Mouse (Mus musculus) gastrocnemius, adult 18-20 months (tissue): ENCODE measurements around the gene Tubgcp6. TPM values are rescaled to one million over a fixed set of nuclear protein-coding genes. Genes with fewer than 3 reads are reported as not detected.

Source experiments
- DNase-seq: peaks from one replicate; pipeline ENCODE4 v3.0.0; 2021; ENCODE audit warnings: low spot score
- long read RNA-seq, 2 experiments: library from polyadenylated mRNA; stranded (forward); transcript quantifications; one replicate each; pipeline ENCODE4 v2.0.0; 2021
- total RNA-seq, 2 experiments: library from RNA; stranded (reverse); gene quantifications; 2 replicates each; pipeline ENCODE4 v1.2.3; 2021

Tubgcp6 gene
- total RNA-seq = 1 to 10 TPM; 6.9 to 8.4 TPM
- long read RNA-seq, experiment 1, full-length matches to known transcripts = 6 of 9 reads
- long read RNA-seq, experiment 1, partial matches to known transcripts = 0 of 9 reads
- long read RNA-seq, experiment 1, other reads (novel, unspliced or antisense) = 3 of 9 reads
- long read RNA-seq, experiment 2, full-length matches to known transcripts = 5 of 9 reads
- long read RNA-seq, experiment 2, partial matches to known transcripts = 1 of 9 reads
- long read RNA-seq, experiment 2, other reads (novel, unspliced or antisense) = 3 of 9 reads

DNA sequence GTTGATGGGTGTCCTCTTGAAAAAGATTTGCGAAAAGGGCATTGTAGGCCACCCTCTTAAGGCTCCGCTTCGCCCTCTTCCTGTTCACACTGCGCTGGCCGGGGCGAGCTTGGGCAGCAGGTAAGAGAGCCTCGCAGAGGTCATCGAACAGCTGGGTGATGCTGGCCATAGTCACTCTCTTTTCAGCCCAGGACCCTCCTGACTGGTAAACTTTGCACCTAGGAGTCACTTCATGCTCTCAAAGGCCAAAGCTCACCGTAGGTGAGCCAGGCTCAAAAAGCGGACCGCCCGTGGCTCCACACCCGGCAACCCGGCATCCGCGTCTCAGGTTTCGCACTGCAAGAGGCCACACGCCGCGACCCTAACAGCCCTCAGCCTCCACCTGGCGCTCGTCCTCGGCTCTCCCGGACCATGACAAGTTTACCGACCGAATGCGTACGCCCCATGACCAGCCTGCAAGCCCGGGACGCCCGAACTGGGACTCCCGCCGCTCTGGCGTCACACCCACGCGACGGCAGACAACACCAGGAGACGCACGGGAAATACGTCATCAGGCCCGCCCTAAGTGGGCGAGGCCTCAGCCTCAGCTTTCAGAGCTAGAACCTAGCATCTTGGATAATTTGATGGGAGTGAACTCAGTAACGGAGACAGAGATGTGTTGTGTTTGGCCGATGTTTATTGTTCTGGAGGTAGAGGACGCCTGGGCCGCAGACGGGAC is at the start of gene Tubgcp6:
Gene Tubgcp6, minus strand, starts transcription at position 464 of the 718 bp plus-strand sequence.
- DNase-seq = peak; percentile 95

DNA sequence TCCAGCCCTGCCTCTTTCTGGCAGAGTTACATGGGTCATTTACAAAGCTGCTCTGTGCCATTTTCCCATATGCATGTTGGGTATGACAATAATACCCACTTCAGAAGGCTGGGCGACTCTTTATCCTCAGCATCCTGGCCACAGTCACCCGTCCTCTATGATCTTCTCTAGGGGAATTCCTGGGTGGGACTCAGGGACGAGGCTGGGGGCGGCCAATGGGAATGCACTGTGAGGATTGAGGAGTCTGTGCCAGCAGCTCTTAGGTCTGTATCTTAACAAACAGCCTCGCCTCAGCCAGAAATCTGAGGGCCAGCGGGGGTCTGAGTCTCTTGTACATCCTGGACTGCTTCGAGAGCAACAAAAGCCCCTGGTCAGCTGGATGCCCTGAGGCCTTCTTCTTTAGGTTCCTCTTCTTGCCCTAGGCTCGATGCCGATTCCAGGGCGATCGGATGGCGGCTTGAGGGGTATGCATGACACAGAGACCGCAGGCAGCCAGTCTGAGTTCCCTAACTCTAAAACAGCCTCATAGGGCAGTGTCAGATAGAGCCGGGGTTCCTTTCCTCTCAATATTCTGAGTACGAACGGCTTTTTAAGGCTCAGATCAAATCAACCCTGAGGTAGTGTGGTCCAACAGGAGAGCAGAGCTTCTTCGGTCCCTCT is 49.5 kb upstream of the Tubgcp6 start:
- no peak for DNase-seq

DNA sequence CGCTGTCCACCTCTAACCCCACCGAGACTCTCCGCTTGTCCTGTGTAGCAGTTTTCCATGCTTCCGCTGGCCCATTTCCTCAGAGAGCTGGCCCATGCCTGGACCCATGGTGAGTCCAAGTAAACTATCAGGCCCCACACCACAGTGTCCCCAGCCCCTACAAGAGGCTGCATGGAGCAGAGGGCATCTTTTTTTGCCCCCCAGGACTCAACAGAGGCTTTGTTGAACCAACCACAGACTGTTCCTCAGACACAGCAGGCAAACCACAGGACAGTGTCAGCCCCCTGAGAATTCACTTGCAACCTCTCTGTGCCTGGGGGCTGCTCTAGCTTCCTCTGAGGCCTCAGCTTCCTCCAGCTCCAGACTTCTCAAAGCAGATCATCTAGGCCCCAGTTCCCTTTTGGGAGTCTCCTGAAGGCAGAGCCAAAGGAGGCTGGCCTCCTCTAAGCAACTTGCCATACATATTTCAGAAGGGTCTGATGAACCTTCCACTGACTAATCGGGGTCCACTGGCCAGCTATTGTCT is 48.7 kb upstream of the Tubgcp6 start:
- DNase-seq = no peak

DNA sequence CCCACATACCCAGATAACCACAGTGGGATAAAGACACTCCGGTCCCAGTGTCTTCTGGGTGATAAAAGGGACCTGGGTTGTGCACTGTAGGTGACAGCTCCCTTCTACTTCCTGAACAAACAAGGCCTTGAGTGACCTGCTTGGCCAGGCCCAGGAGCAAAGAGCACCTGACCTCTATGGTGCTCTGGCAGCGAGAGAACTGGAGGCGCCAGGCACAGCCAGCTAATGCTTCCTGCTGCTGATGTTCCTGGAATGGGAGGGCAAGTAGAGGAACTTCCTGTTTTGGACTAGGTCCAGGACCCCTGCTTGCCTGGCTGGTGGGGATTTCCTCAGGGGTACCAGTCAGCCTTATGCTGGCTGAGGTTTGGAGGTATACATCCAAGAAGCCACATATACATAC is 47.2 kb upstream of the Tubgcp6 start:
- DNase-seq = no peak

DNA sequence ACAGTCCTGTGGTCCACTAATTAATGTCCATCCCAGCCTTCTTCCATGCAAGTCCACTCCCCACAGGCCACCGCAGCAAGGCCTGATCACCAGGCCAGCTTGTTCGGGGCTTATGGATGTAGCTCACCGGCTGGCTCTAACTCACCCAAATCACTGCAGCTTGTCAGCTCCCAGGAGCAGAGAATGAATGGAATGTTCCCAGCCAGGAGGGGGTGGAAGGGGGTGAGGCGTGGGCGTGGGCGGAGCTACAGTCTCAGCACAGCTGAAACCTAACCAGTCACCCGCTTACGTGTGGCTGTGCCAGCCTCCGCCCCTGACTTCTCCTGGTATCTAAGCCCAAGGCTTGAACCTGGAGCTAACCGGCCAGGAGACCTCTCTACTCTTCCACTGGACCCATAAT is 46.5 kb upstream of the Tubgcp6 start:
- DNase-seq = peak; percentile 81

DNA sequence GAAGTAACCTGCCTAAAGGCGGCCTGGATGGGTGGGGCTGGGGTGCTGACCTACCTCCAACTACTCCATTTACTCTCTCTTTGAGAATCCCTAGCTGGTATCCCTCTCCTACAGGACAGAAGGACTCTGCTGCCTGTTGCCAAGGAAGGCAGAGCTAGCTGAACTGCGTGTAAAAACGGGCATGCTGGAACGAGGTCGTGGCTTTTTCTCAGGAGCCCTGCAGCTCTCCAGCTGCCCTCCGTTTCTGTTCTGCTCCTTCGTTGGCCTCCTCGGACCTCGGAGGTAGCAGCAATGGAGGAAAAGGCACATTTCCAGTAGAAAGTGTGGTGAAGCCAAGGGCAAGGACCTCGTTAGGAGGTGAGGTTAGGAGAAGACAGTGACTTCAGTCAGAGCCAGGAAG is 46.0 kb upstream of the Tubgcp6 start:
- no peak for DNase-seq

DNA sequence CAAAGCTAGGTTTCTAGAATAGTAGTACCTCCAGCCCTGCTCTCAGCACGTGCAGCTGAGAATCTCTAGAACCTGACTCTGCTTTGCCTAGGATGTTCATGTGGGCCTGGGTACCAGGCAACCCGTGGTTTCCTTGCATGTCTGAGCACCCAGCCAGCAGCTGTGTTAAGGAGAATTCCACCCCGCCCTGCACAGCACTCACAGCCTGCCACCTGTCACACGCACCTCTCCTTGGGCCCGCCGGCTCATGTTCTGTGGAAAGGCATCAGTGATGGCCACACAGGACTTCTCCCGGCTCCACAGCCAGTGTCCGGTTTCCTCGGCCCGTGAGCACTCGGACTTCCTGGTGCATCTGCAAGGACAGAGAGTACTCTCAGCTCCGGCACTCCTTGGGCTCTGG is 42.6 kb upstream of the Tubgcp6 start:
- no peak for DNase-seq

DNA sequence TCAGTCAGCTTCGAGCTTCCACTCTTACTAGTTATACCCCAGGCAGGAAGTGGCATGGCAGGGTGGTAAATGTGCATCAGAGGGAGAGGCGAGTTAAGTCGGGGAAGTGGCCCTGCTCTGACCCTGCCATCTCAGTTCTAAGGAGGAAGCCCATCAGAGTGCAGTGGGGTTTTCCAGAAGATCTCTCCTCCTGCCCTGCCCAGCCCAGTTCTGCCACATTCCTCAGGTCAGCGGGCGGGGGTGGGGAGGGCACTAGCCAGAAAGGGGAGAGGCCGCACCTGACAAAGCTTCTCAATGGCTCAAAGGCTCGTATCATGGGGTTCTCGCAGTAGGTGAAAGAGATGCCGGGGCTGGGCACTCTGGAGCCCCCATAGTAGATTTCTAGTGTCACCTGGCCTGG is 38.5 kb upstream of the Tubgcp6 start:
- DNase-seq = no peak

DNA sequence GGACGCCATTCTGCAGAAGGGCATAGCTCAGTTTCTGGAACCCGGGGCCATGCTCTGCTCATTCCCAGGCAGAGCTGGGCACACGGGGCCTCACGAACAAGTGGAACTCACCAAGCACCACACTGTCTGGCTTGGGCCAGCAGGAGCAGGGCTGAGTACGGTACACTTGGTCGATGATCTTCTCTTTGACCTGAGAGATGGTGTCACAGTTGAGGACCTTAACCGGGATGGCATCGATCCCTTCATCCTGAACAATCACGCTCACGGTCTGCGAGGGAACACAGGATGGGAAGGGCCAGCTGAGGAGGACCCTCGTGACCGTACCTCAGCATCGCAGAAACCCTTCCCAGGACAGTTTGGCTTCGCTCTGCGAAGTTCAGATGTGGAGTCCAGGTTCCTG is 35.6 kb upstream of the Tubgcp6 start:
- DNase-seq = no peak

DNA sequence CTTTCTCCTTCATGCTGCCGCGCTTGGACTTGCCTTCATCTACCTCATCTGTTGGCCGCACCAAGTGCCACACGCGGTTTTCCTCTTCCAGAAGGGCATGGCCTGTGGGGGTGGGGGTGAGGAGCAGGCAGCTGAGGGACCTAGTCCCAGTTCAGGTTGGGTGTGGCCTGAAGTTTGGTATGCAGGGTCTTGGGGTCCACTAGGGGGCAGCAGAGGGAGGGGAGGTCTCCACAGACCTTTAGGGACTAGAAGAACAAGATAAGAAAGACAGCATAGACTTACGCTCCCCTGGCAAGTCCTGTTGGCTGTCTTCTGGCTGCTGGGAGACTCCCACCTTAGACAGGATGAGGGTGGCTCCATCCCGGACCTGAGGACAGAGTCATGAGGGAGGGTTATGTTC is 35.0 kb upstream of the Tubgcp6 start:
- peak; percentile 81 for DNase-seq

DNA sequence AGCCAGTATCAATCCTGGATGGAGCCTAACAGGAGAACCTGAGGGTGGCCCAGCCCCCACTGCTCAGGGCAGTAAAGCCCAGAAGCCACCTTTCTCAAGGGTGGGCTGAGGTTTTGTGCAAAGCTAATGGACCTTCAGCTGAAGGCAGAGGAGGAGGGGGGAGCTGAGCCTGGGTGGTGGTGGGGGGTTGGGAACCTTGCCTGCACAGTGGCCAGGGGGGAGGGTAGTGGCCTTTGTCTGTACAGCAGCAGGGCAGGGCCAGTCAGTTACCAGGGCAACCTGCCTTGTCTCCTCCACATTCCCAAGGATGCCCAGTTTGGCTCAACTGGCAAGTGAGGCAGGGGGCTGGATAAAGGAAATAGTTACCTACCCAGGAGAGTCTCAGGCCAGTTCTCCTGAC is 29.4 kb upstream of the Tubgcp6 start:
- no peak for DNase-seq

DNA sequence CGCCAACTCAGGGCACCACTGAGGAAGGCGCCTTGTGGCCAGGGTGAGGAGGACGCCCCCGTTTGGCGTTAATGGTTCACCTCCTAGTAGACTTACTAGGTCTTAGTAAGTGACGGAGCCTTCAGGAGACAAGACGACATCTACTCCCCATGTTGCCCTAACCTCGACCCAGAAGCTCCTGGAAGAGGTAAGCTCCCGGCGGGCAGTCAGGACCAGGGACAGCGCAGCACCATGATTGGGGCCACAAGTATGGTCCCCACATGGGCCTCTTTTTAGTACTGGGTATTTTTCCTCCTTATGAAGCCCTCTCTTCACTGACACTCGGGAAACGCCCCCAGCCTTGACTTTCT is 27.1 kb upstream of the Tubgcp6 start:
- DNase-seq = no peak

DNA sequence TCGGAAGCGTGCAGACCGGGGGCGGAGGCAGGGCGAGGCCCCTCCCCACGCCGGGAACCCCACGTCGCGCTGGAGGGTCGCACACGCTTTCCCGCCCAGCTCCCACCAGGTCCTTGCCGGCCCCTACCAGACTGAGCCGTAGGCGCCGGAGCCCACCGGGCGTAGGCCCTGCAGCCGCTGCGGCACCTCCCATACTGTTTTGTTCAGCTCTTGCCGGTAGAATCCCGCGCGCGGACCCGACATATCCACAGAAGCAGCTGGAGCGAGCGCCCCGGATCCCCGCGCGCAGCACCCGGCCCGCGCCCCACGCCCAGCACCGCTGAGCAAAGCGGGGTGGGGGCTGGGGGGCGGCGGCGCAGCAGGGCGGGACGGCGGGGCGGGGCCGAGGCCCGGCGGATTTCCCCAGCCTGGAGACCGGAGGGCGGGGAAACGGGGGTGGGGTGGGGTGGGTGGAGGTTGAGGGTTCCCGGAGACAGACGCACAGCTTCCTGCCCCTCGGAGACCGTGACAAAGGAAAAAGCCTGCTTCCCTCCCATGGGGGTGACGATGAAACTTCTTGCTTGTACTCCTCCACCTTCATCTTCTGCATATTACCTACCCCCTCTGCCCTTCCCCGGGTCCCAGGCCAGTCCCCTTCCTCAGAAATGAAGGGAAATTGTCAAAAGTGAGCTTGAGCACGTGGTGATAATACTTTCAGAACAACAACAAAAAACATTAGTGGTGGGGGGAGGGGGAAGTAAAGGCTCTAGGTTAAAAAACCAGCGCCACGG is 26.5 kb upstream of the Tubgcp6 start, which contains the start of gene Mapk11:
Gene Mapk11, minus strand, starts transcription at position 358 of the 770 bp plus-strand sequence.
- no peak for DNase-seq

DNA sequence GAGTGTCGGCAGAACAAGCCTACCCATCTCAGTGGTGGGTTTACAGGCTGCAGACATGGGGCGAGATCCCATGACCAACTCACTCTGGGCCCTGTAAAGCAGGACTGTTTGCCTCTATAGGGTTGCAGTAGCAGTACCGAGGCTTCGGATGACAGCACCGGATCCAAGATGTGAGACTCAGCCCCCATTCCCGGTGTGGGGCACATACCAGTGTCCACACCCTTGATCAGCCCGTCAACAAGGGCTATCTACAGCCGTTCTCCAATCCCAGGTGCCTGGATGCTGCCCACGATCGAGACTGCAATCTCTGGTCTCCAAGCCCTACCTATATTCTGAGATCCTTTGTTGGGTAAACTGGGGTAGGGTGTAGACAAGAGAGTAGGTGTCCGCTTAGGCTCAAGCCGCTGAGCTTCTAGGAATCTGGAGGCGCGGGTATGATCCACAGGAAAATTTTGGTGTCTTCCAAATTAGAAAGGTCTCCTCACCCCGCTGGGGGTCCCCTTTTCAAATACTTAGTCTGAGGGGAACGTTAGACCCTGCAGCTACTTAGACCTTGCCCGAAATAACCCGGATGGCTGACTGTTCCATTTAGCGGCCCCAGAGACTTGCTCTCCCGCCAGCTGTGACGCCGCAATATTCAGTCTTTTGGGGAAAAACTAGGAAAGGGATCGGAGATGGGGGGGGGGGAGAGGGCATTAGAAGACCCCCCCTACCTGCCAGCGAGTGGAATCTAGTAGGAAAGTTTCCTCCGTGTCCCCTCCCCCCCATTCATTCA is 25.8 kb upstream of the Tubgcp6 start:
- no peak for DNase-seq

DNA sequence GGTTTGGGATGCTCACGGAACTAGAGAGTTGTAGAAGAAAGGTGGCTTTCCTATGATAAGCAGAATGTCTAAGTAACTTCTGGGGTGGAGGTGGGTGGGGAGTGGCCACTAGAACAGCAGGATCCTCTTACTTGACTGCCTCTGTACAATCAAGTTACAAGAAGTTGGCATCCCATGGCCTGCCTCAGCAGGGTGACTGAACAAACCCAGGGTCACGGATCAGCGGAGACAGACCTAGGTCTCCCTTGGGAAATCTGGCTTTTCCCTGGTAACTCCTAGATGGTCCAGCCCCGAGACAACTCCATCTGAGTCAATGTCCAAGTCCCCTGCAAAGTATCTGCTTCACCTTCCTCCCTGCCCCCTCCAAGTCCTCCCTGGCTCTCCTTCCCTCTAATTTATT is 25.0 kb upstream of the Tubgcp6 start:
- DNase-seq = no peak

DNA sequence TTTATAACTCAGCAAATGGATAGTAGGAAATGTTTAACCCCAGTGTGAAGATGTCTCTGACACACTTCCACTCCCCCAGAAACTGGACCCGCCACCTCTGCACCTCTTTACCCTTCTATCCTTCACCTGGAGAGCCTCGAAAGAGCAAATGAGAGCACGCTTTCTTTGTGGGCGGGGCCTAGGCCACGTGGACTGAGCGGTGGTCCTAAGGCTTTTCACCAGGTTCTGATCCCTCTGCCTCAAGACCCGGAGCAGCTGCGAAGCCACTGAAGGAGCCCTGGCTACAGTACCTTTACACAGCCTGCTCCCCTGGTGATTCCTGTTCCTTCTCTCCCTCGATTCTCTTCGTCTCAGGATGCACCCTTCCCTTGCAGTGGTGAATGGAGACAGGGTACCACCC is 24.5 kb upstream of the Tubgcp6 start:
- DNase-seq = no peak

DNA sequence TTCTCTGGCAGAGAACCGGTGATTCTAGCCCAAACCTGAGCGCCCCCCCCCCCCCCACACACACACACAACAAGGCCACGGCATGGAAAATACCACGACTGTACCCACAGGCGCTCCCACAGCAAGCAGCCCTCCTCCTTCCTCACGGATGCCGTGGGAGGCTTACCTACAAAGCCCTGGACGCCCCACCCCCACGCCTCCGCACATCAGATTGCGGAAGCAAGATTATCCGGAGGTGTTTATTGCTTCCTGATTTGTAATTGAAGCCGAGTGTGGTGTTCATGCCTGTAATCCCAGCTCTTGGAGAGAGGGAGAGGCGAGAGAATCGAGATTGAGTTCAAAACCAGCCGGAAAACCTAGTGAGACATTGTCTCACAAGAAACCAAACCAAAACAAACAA is 24.1 kb upstream of the Tubgcp6 start:
- no peak for DNase-seq

DNA sequence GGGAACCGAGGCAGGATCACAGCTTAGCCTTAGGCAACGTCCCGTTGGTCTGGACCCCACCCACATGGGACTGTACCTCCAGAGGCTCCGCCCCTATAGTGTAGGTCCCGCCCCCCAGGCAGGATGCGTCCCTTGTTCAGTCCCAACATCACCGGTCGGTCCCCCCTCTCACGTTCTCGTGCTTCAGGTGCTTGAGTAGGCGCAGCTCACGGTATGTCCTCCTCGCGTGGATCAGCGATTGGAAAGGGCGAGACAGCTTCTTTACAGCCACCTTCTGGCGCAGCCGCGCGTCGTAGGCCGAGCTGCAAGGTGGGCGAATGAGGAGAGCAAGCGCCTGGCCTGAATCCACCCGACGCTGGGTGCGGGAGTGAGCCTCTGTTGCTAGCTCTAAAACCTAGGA is 23.6 kb upstream of the Tubgcp6 start:
- no peak for DNase-seq

DNA sequence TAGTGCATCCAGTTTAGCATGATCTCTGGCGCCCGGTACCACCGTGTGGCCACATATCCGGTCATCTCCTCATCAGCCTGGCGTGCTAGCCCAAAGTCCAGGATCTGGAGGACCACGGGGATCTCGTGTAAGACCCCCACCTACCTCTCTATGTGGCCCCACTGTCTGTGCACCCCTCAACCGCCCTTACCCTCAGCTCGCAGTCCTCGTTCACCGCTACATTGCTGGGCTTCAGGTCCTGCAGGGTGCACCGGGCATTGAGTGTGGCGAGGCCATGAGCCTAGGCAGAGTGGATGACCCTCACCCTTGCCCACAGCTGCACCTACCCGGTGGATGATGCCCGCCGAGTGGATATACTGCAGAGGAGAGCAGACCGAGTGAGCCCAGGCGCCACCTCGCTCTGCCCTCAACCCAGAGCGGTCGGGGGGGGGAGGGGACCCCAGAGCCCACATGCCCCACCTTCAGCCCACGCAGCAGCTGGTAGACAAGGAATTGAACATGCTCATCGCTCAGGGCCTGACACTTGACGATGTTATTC is 23.0 kb upstream of the Tubgcp6 start:
- DNase-seq = no peak

DNA sequence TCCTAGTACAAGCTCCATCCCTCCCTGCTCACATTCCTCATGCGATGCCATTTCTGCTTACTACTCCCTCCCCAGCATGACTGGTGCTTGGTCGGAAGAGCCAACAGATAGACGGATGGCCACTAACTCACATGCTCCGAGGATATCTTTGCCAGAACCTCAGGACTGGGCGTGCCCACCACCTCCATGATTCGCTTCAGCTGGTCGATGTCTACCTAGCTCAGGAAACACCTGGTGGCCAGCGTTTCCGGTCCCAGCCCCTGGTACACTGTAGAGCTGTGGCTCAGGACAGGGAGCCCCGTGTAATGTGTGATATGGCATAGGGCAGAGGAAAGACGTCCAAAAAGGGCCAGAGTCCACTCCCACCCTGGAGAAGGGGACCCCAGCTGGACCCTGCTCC is 22.1 kb upstream of the Tubgcp6 start:
- no peak for DNase-seq

DNA sequence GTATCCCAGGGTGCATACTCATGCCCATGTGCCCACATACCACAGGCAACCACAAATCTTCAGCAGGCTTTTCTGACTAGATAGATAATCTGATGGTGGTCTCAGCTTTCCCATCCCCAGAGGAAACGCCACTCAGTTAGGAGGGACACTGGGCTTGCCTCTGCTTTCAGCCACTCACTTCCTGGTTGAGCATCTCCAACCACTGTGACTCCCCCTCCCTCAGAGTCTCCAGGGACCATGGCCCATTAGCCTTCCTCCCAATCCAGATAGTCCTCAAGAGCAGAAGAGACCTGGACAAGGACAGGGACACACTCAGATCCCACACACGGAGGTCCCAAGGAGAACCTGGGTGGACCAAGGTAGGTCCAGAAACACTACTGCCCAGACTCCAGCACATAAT is 20.2 kb upstream of the Tubgcp6 start:
- no peak for DNase-seq
